Mouse (Mus musculus): ENCODE data around the gene Ttc21a. TPM values are rescaled to one million over a fixed set of nuclear protein-coding genes. Genes with fewer than 3 reads are reported as not detected.

The Ttc21a gene
- total and polyA plus RNA-seq, 3 experiments = 0.21 to 0.47 TPM; not detected in 1

DNA sequence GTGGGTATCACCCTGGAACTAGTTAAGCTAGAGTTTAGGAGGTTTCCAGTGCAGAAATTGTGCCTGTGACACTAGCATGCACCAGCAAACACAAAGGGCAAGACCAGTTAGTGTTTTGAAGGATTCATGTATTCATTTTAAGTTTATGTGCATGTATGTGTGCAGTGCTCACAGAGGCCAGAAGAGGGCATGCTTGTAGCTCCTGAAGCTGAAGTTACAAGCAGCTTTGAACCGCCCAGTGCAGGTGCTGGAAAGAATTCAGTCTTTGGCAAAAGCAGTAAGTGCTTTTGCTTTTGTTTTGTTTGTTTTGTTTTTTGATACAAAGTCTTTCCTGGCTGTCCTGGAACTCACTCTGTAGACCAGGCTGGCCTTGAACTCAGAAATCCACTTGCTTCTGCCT lies 70.4 kb downstream of the Ttc21a start:
- DNase-seq (ENCODE audit: extremely low read depth) = no peak
- H3K4me3 ChIP-seq (replicated peaks in 1 of 3; ENCODE audit: low read depth in 2 of 3, low read length in 2 of 3, poor library complexity in 1 of 3) = no peak overlapping the region
- peaks cover 40% of the 10 kb centered on the region for H3K27me3 ChIP-seq (replicated peaks)
- no peaks in the 10 kb centered on the region for H3K36me3 ChIP-seq (replicated peaks in 1 of 2; ENCODE audit: control insufficient read depth in 1 of 2, insufficient read depth in 1 of 2, low read length in 1 of 2)
- H3K4me1 ChIP-seq (ENCODE audit: control insufficient read depth in 1 of 2, insufficient read depth in 2 of 2) = peaks cover 0 to 22% of the 10 kb centered on the region in 2 experiments; a peak in 2 of 4 replicates
- no peak overlapping the region for H3K27ac ChIP-seq (ENCODE audit: insufficient read depth, low read depth)
- no peak overlapping the region for H3K4me2 ChIP-seq (ENCODE audit: insufficient read depth, low read depth, poor library complexity, severe bottlenecking)
- dilution Hi-C loops (cut with MboI; ENCODE audit: extremely low pct_ligation_motif_present, extremely low pct_unique_long_range_greater_than_20kb, low sequenced_read_pairs) = no loop called here
- H3K9ac ChIP-seq (ENCODE audit: insufficient read depth, low read depth) = no peak overlapping the region
- peaks cover 13% of the 10 kb centered on the region for H3K9me3 ChIP-seq (replicated peaks; ENCODE audit: low read length)
- H3K79me2 ChIP-seq (replicated peaks; ENCODE audit: control insufficient read depth, extremely low read depth, insufficient read depth, poor library complexity, severe bottlenecking) = no peaks in the 10 kb centered on the region
- in situ Hi-C loops (cut with MboI; ENCODE audit: low pct_ligation_motif_present, low pct_unique_long_range_greater_than_20kb, low sequenced_read_pairs) = no loop called here
- TF ChIP-seq JUN (IDR thresholded peaks at IDR 0.05; ENCODE audit: insufficient read depth, low read depth, low read length) (no peak), CTCF (conservative IDR thresholded peaks at IDR 0.05 in 1 of 2, IDR thresholded peaks at IDR 0.05 in 1 of 2; ENCODE audit: low read depth in 2 of 2, low read length in 2 of 2) (peak in 1 of 2 experiments; percentile 17; a peak in 2 of 4 replicates)

DNA sequence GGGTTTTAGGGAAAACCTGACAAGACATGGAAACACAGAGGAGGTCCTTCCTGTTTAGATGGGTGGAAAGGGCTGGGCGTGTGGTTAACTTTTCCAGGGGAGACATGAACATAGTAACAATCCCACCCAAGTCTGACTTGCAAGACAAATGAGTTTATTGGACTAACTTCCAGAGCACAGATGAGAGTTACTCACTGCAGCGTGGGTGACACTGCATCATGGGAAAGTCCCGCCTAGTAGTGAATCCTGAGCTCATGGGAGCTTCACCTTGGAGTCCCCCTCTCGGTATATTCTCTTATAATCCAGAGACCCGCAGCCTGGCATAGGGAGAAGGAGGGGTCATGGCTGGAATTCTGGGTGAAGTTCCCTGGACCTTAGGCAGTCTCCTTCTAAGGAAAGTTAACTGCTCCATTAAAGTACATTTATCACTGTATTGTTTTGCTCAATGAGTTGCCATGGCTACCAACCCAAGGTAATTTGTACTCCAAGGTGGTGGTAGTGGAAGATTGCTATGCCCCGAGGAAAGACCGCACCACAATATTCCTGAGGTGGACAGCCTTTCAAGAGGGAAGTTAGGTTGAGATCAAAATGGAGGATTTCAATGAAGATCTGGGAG lies 71.9 kb downstream of the Ttc21a start:
- peaks cover 13% of the 10 kb centered on the region for H3K9me3 ChIP-seq (replicated peaks; ENCODE audit: low read length)
- TF ChIP-seq PAX5 (IDR thresholded peaks at IDR 0.05; ENCODE audit: low read length) = no peak
- no peak overlapping the region for H3K4me2 ChIP-seq (ENCODE audit: insufficient read depth, low read depth, poor library complexity, severe bottlenecking)
- no peak overlapping the region for H3K9ac ChIP-seq (ENCODE audit: insufficient read depth, low read depth)
- no peak for DNase-seq (ENCODE audit: extremely low read depth)
- H3K4me3 ChIP-seq (replicated peaks in 1 of 3; ENCODE audit: low read depth in 2 of 3, low read length in 2 of 3, poor library complexity in 1 of 3) = no peak overlapping the region
- in situ Hi-C loops (cut with MboI; ENCODE audit: low pct_ligation_motif_present, low pct_unique_long_range_greater_than_20kb, low sequenced_read_pairs) (no loop called here), dilution Hi-C loops (cut with MboI; ENCODE audit: extremely low pct_ligation_motif_present, extremely low pct_unique_long_range_greater_than_20kb, low sequenced_read_pairs) (no loop called here)
- H3K4me1 ChIP-seq (ENCODE audit: control insufficient read depth in 1 of 2, insufficient read depth in 2 of 2) = peaks cover 0 to 27% of the 10 kb centered on the region in 2 experiments; a peak in 2 of 4 replicates
- no peaks in the 10 kb centered on the region for H3K36me3 ChIP-seq (replicated peaks in 1 of 2; ENCODE audit: control insufficient read depth in 1 of 2, insufficient read depth in 1 of 2, low read length in 1 of 2)
- H3K27me3 ChIP-seq (replicated peaks) = peaks cover 52% of the 10 kb centered on the region
- no peaks in the 10 kb centered on the region for H3K79me2 ChIP-seq (replicated peaks; ENCODE audit: control insufficient read depth, extremely low read depth, insufficient read depth, poor library complexity, severe bottlenecking)
- no peak overlapping the region for H3K27ac ChIP-seq (ENCODE audit: insufficient read depth, low read depth)

DNA sequence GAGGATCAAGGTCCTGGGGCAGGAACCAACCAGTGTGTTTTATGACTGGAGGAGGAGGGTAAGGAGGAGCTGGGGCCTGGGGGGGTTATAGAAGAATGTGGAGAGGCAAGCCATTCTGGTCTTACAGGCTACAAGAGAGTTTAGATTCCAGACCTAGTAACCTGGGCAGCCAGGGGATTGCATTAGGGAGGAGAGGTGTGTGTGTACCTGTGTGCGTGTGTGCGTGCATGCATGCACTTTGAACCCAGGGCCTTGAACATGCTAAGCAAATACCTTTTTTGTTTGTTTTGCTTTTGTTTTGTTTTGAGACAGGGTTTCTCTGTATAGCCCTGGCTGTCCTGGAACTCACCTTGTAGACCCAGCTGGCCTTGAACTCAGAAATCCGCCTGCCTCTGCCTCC lies 72.5 kb downstream of the Ttc21a start:
- H3K9me3 ChIP-seq (replicated peaks; ENCODE audit: low read length) = peaks cover 13% of the 10 kb centered on the region
- peaks cover 0 to 27% of the 10 kb centered on the region in 2 experiments; a peak in 2 of 4 replicates for H3K4me1 ChIP-seq (ENCODE audit: control insufficient read depth in 1 of 2, insufficient read depth in 2 of 2)
- in situ Hi-C loops (cut with MboI; ENCODE audit: low pct_ligation_motif_present, low pct_unique_long_range_greater_than_20kb, low sequenced_read_pairs) (no loop called here), dilution Hi-C loops (cut with MboI; ENCODE audit: extremely low pct_ligation_motif_present, extremely low pct_unique_long_range_greater_than_20kb, low sequenced_read_pairs) (no loop called here)
- no peaks in the 10 kb centered on the region for H3K79me2 ChIP-seq (replicated peaks; ENCODE audit: control insufficient read depth, extremely low read depth, insufficient read depth, poor library complexity, severe bottlenecking)
- H3K4me3 ChIP-seq (replicated peaks in 1 of 3; ENCODE audit: low read depth in 2 of 3, low read length in 2 of 3, poor library complexity in 1 of 3) = no peak overlapping the region
- H3K36me3 ChIP-seq (replicated peaks in 1 of 2; ENCODE audit: control insufficient read depth in 1 of 2, insufficient read depth in 1 of 2, low read length in 1 of 2) = no peaks in the 10 kb centered on the region
- no peak overlapping the region for H3K27ac ChIP-seq (ENCODE audit: insufficient read depth, low read depth)
- TF ChIP-seq EP300 (IDR thresholded peaks at IDR 0.05; ENCODE audit: low read length) = no peak
- TF ChIP-seq ELF1 (IDR thresholded peaks at IDR 0.05; ENCODE audit: low read depth, low read length) = no peak
- TF ChIP-seq GABPA (IDR thresholded peaks at IDR 0.05; ENCODE audit: insufficient replicate concordance, low read depth, low read length) = no peak
- no peak for TF ChIP-seq SMC3 (IDR thresholded peaks at IDR 0.05; ENCODE audit: low read depth, low read length)
- TF ChIP-seq MYC (IDR thresholded peaks at IDR 0.05; ENCODE audit: low read depth, low read length) = no peak
- TF ChIP-seq MEF2A (IDR thresholded peaks at IDR 0.05; ENCODE audit: borderline replicate concordance, low read depth, low read length) = no peak
- no peak for DNase-seq (ENCODE audit: extremely low read depth)
- H3K9ac ChIP-seq (ENCODE audit: insufficient read depth, low read depth) = no peak overlapping the region
- H3K27me3 ChIP-seq (replicated peaks) = peaks cover 58% of the 10 kb centered on the region
- no peak overlapping the region for H3K4me2 ChIP-seq (ENCODE audit: insufficient read depth, low read depth, poor library complexity, severe bottlenecking)
